ENCODE assay signal across 8 mouse cellular contexts in the genomic region with DNA sequence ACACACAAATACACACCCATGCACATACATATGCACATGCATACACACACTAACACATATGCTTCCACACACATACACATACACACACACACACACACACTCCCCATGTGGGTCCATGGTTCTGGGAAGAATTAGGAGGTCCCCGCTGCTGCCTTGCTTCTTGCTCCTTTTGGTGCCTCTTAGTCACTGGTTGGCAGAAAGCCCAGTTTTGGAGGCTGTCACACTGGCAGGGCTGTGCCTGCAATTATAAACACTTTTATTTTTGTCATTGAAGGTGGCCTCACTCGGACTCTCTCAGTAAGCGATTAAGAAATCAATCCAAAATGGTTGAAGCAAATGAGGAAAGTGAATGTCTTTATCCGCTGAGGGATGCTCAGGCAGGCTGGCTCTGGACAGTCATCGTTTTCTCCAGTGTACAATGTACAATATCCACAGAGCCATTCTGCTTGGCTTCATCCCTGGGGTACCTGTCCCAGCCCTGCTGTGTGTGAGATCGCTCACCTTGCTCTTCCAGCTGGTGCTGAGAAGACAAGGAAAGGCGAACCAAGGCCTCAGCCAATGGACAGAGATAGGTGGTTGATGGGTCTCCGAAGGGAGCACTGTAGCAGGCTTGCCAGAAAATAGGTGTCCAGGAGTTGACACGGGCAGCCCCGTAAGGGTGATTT.
DNase-seq lines count a peak whose midpoint lies in the region; ATAC-seq and TF ChIP-seq lines count a peak whose summit lies in the region.

No protein-coding gene starts in this region.

- H3K4me1 ChIP-seq in midbrain, postnatal 0 days (ENCODE audit: insufficient read depth, low read length): no peaks in the 10 kb centered on the region
- no peaks in the 10 kb centered on the region for H3K4me1 ChIP-seq in midbrain, embryonic 16.5 days (ENCODE audit: control insufficient read depth, insufficient read depth, low read length)
- no peaks in the 10 kb centered on the region for H3K4me1 ChIP-seq in lung, embryonic 14.5 days (ENCODE audit: insufficient read depth)
- no peaks in the 10 kb centered on the region for H3K4me1 ChIP-seq in stomach, postnatal 0 days (replicated peaks; ENCODE audit: control insufficient read depth, insufficient read depth)

- no peak for TF ChIP-seq EP300 in stomach, postnatal 0 days (optimal IDR thresholded peaks at IDR 0.05)

- intact Hi-C loops in heart, postnatal 10 days (cut with DNase I): no loop called here

- TF ChIP-seq CTCF in midbrain, postnatal 0 days (IDR thresholded peaks at IDR 0.05): no peak
- TF ChIP-seq CTCF in lung, embryonic 14.5 days (IDR thresholded peaks at IDR 0.05; ENCODE audit: low read depth): no peak
- TF ChIP-seq CTCF in stomach, postnatal 0 days (IDR thresholded peaks at IDR 0.05; ENCODE audit: low read depth): no peak

- H3K27me3 ChIP-seq in midbrain, postnatal 0 days (ENCODE audit: insufficient read depth, low read length): no peaks in the 10 kb centered on the region
- no peaks in the 10 kb centered on the region for H3K27me3 ChIP-seq in midbrain, embryonic 16.5 days (ENCODE audit: control insufficient read depth, insufficient read depth, low read depth, low read length)
- no peaks in the 10 kb centered on the region for H3K27me3 ChIP-seq in lung, embryonic 14.5 days (ENCODE audit: insufficient read depth, low read length)
- no peaks in the 10 kb centered on the region for H3K27me3 ChIP-seq in stomach, postnatal 0 days (ENCODE audit: control insufficient read depth, insufficient read depth, low read length)

- peaks cover 4% of the 10 kb centered on the region; the same call in 1 of the 2 replicates for H3K9me3 ChIP-seq in midbrain, postnatal 0 days (ENCODE audit: low read length)
- 0 out of 2 replicates have a peak, but pooled peaks cover 3% of the 10 kb centered on the region for H3K9me3 ChIP-seq in midbrain, embryonic 16.5 days (replicated peaks; ENCODE audit: control insufficient read depth, low read length, poor library complexity, severe bottlenecking)
- no peaks in the 10 kb centered on the region for H3K9me3 ChIP-seq in lung, embryonic 14.5 days (ENCODE audit: low read depth, low read length)
- no peaks in the 10 kb centered on the region for H3K9me3 ChIP-seq in stomach, postnatal 0 days (ENCODE audit: control insufficient read depth, low read length)

- ATAC-seq in midbrain, postnatal 0 days (ENCODE audit: low FRiP score): no peak
- ATAC-seq in midbrain, embryonic 16.5 days: no peak
- ATAC-seq in lung, embryonic 14.5 days (ENCODE audit: insufficient read depth): no peak
- no peak for ATAC-seq in stomach, postnatal 0 days (ENCODE audit: low FRiP score, low TSS enrichment)

- H3K4me2 ChIP-seq in midbrain, postnatal 0 days (ENCODE audit: low read depth, low read length, poor library complexity, severe bottlenecking): no peak overlapping the region
- no peak overlapping the region for H3K4me2 ChIP-seq in midbrain, embryonic 16.5 days (ENCODE audit: low read length)
- H3K4me2 ChIP-seq in lung, embryonic 14.5 days: no peak overlapping the region
- no peak overlapping the region for H3K4me2 ChIP-seq in stomach, postnatal 0 days (replicated peaks; ENCODE audit: low read depth)

- H3K4me3 ChIP-seq in midbrain, postnatal 0 days (ENCODE audit: low read depth, low read length): no peak overlapping the region
- H3K4me3 ChIP-seq in midbrain, embryonic 16.5 days (ENCODE audit: low read depth, low read length): no peak overlapping the region
- no peak overlapping the region for H3K4me3 ChIP-seq in lung, embryonic 14.5 days (ENCODE audit: low read depth, low read length)
- no peak overlapping the region for H3K4me3 ChIP-seq in stomach, postnatal 0 days (ENCODE audit: low read depth, low read length)

- H3K36me3 ChIP-seq in midbrain, postnatal 0 days (ENCODE audit: insufficient read depth, low read length): no peaks in the 10 kb centered on the region
- H3K36me3 ChIP-seq in midbrain, embryonic 16.5 days (ENCODE audit: control insufficient read depth, insufficient read depth, low read length): peaks cover 3% of the 10 kb centered on the region; the same call in 1 of the 2 replicates
- no peaks in the 10 kb centered on the region for H3K36me3 ChIP-seq in lung, embryonic 14.5 days (ENCODE audit: insufficient read depth)
- H3K36me3 ChIP-seq in stomach, postnatal 0 days (ENCODE audit: control insufficient read depth, insufficient read depth, low read length): no peaks in the 10 kb centered on the region

- no peak overlapping the region for H3K9ac ChIP-seq in midbrain, postnatal 0 days (replicated peaks; ENCODE audit: low read length, poor library complexity, severe bottlenecking)
- no peak overlapping the region for H3K9ac ChIP-seq in midbrain, embryonic 16.5 days (ENCODE audit: low read depth, low read length)
- no peak overlapping the region for H3K9ac ChIP-seq in lung, embryonic 14.5 days
- H3K9ac ChIP-seq in stomach, postnatal 0 days (ENCODE audit: low read length): no peak overlapping the region

- 68% methylated on average over 10 of the region's 10 CpGs for WGBS in midbrain, postnatal 0 days
- 70% methylated on average over 10 of the region's 10 CpGs for WGBS in midbrain, embryonic 16.5 days
- WGBS in lung, embryonic 14.5 days: 62% methylated on average over 10 of the region's 10 CpGs
- 73% methylated on average over 10 of the region's 10 CpGs for WGBS in stomach, postnatal 0 days

- DNase-seq in midbrain, postnatal 0 days (ENCODE audit: low spot score): peak; percentile 72
- peak; percentile 64 to 67 for DNase-seq in cerebellum, adult 18-20 months
- DNase-seq in heart, postnatal 10 days: peak; percentile 73 to 78
- peak; percentile 69 for DNase-seq in lung, embryonic 14.5 days
- no peak for DNase-seq in spleen, postnatal 4 days (ENCODE audit: low spot score in 2 of 2)
- no peak for DNase-seq in thymus, postnatal 25 days
- no peak for DNase-seq in stomach, postnatal 0 days (ENCODE audit: low spot score)

- no peak overlapping the region for H3K27ac ChIP-seq in midbrain, postnatal 0 days (ENCODE audit: low read depth, low read length)
- no peak overlapping the region for H3K27ac ChIP-seq in midbrain, embryonic 16.5 days (ENCODE audit: low read length)
- no peak overlapping the region for H3K27ac ChIP-seq in lung, embryonic 14.5 days (ENCODE audit: low read depth)
- no peak overlapping the region for H3K27ac ChIP-seq in stomach, postnatal 0 days (replicated peaks)

Comparison
In these comparisons a context has a peak if more than half of its experiments do, and no peak if none do; other contexts are left out.
1. DNase-seq: peak in midbrain, postnatal 0 days (single experiment), cerebellum, adult 18-20 months (2 of 2), heart, postnatal 10 days (2 of 2) and lung, embryonic 14.5 days (single experiment); none in spleen, postnatal 4 days (0 of 2), thymus, postnatal 25 days (single experiment) and stomach, postnatal 0 days (single experiment).